Mouse (Mus musculus) urinary bladder, postnatal 36 days (tissue): ENCODE results near the gene Snx30.

ENCODE experiments used
- DNase-seq, 2 experiments: peaks; one replicate each; pipeline ENCODE4 v3.0.0; 2022; ENCODE audit warnings: low spot score in 2 of 2, mixed read lengths in 1 of 2

Snx30 gene

DNA sequence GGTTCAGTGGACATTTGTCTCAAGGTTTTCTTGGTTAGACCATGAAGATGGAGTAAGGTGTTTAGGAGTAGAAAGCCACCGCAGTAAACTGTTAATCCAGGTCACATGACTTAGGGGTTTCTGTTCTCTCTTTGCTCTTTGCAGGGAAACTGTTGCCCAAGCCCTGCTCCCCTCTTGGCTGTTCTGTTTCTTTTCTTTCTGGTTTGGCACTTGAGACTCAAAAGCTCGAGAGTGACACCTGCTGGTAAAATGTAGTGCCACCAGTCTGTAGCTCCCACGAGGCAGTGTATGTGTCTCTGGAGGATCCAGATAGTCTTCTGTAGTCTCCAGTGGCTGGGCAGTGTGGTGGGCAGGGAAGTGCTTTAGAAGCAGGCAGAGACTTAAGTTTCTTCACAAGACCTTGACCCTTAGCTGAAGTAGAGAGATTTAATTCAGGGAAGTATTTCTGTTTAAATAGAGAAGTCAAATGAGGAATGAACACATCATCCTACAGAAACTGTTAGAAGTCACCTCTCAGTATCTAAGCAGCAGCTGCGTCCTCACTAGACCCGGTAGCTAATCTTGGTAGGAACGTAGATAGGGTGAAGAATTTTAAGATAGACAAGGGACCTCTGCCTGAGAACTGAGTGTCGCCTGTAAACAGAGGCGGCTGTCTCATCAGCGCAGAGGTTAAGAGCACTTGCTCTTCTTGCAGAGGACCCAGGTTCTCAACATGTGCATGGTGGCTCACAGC lies 65.4 kb downstream of the Snx30 start:
- peak; percentile 73 to 75 for DNase-seq

- no peak for DNase-seq
These were observed 67.6 kb downstream of the Snx30 start for GRCm38 (mm10) chr4:59873240-59873639.

GRCm38 (mm10) chr4:59873830-59874229 lies 68.2 kb downstream of the Snx30 start:
- no peak for DNase-seq

GRCm38 (mm10) chr4:59876570-59876969 lies 70.9 kb downstream of the Snx30 start:
- DNase-seq, result no peak

DNA sequence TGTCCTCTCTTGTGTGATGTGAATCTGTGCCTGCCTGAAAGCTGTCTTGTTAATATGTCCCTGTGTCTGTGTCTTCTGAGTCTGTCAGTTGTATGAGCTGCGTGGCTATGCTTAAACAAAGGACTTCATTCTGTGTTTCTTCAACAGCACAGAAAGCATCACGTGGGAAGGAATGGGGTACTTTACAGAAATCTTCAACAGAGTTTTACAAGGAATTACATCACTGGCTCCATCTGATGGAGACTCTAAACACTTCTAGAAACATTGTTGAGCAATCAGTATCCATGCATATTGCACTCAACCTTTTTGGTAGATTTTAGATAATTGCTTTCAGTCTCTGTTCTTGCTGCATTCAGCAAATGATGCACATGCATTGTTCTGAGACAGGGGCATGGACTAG lies 71.4 kb downstream of the Snx30 start:
- DNase-seq, result no peak

- no peak for DNase-seq
These were observed 73.0 kb downstream of the Snx30 start for GRCm38 (mm10) chr4:59878595-59878994.

DNA sequence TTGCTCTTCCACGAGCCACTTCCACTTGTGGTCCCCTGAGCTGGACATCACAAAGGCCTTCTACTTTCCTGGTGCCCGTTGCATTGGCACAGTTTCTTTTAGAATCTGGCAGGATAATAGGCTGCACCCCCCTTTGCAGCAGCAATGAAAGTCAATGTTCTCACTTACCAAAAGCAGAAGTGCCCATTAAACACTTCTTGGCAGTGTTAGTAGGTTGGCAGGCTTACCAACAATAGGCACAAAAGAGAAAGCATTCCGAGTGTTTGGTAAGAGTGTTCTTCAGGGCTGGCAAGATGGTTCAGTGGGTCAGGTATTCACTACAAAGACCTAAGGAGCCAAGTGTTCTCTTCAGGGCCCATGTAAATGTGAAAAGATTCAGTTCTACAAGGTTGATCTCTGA lies 73.8 kb downstream of the Snx30 start:
- no peak for DNase-seq

DNA sequence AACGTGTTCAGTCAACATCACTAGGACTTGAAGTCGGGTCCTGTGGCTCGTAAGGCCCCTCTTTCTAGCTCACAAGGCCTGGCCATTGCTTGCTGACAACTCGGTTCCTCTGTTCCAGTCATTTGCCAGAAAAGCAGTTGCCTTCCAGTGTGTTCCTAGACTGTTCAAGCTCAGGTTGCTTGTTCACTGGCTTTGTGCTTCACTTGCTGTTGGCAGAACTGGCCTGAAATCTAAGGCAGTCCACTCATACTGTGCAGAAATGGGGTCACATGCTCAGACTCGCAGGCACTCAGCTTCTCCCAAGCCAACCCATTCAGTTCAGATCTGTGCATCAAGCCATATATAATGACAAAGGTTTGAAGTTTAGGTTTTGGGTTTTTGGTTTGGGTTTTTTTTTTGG lies 75.1 kb downstream of the Snx30 start:
- DNase-seq, result no peak

- DNase-seq, result no peak
These were observed 75.6 kb downstream of the Snx30 start for GRCm38 (mm10) chr4:59881210-59881609.

GRCm38 (mm10) chr4:59884136-59884696 lies 78.6 kb downstream of the Snx30 start:
- no peak for DNase-seq

DNA sequence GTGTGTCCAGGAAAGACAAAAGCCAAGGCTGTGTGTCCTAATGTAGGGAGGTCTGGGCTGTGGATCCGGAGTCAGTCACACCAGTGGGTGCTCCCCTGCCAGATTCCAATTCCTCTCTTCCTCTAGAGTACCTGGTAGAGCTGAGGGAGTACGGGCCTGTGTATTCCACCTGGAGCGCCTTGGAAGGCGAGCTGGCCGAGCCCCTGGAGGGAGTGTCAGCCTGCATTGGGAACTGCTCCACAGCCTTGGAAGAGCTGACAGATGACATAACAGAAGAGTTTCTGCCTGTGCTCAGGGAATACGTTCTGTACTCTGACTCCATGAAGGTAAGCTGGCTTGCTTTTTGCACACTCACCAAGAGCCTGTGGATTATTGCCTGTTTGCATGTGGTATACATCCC lies 80.6 kb downstream of the Snx30 start:
- no peak for DNase-seq

DNA sequence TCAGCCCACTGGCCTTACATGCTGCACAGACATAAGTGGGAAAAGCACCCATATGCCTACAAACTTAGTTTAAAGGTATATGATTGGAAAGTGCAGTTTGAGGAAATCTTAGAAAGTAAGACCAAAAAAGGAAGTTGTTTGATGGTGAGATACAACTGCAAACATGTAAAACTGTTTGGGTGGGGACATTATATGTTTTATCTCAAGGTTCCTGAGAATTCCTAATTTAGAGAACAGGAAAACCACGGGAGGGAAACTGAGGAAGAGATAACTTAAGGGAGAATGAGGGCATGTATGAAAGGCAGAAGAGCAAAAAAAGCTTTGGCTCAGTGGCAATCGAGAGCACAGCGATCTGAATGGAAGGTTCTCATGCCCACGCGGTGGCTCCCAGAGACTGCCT lies 81.4 kb downstream of the Snx30 start:
- DNase-seq, result no peak

DNA sequence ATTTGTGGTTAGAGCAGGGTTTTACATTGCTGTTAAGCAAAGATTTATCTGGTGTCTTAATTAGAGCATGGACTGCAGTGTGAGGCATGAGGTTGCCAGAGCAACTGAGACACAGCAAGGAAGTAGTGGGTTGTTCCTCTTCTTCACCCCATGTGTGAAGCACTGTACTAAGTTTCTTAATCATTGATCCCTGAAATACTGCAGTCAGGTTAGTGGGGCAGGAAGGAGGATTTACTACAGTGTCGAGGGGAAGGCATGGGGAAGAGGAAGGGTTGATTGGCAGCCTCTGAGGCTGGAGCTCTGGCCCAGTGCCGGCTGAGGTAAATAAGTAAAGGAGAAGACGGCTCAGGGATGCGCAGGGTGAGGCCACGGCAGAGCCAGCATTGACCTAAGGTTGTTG lies 82.4 kb downstream of the Snx30 start:
- no peak for DNase-seq

- DNase-seq, result no peak
These were observed 84.5 kb downstream of the Snx30 start for GRCm38 (mm10) chr4:59890086-59890600.

- DNase-seq, result no peak
These were observed 86.2 kb downstream of the Snx30 start for GRCm38 (mm10) chr4:59891723-59892416.

DNA sequence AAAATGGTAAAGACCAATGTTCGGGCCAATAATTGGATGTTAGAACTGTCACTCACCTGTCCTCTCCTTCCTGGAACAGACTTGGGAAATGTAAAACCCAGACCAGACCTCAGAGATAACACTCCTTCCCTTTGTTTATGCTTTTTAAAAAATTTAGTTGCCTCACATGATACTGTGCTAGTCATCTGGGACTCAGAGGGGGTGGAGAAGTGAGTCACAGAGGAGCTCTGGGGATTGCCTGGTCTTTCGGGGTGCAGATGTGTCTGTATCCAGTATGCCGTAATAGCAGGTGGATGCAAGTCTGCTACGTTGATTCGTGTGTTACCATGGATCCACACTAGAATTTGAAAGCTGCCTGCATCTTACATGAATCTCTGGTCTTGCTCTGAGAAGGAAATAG lies 87.1 kb downstream of the Snx30 start:
- DNase-seq, result no peak

- DNase-seq, result no peak
These were observed 88.8 kb downstream of the Snx30 start for GRCm38 (mm10) chr4:59894415-59894814.

DNA sequence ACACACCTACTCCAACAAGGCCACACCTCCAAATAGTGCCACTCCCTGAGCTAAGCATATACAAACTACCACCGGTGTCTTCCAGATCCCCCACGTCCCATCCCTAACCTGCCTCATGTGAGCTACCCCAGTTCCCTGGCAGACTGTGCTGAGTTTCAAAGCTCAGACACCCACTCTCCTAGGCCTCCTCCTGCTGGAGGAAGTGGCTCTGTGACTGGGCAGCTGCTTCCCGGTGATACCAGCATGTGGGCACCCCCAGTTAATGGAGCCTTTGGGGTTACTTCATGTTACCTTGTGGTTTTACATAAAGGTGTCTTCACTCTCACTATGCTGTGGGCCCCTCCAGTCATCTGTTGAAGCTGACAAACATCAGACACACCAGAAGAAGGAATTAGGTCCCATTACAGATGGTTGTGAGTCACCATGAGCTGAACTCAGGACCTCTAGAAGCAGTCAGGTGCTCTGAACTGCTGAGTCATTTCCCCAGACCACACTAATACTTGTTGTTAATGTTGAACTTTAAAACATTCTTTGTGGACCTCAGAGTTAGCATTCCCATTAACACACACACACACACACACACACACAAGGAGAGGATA lies 89.4 kb downstream of the Snx30 start:
- DNase-seq, result no peak

DNA sequence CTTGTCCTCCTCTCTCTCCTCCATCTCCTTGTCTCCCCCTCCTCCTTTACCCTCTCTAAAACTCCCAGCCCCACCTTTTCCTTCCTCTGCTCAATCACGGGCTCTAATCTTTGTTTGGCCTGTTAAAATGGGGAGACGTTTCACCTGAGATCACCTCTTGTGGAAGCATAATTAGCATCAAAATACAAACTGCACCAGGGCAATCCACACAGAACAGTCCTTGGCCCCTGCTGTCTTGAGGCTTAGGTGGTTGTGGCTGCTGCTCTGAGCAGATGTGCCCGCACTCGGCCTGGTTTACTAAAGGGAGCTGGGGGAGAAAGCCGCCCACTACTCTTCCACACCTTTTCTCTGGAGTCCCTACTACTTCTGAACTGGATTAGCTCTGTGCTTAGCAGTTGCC lies 90.4 kb downstream of the Snx30 start:
- DNase-seq, result no peak

- no peak for DNase-seq
These were observed 92.3 kb downstream of the Snx30 start for GRCm38 (mm10) chr4:59897814-59898520.

DNA sequence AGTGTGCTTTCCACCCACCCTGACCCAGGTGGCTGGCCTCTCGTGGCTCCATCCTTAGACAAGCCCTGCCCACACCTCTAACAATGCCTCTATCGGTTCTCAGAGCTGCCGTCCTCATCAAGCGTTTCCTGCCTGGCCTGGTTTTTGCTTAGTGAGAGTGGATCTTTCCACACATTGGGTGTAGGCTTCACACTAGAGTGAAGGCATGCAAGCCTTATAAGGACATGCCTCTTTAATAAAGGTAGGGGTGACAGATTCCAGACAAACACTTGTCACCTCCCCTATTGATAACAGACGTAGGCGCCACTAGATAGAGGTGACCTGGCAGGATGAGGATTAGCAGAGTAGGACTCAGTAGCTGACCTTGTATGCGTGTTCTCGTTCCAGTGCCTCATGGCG lies 92.9 kb downstream of the Snx30 start:
- no peak for DNase-seq

DNA sequence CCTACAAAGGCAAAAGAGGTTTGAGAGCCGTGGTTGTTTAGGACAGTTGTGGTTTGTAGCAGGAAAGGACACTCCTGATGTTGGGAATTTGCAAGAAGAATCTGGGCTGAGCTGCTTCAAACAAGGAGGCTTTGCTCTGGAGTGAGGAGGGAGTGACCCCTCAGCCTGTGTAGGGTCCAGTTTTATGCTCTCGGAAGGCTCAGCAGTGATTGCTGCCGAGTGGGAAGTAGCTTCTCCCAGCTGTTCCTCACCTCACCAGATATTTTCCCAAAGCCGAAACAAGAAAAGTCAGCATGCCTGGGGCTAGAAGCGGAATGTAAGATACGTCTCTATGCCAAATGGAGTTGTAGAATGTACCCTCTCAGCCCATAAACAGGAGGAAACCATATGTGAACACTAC lies 96.2 kb downstream of the Snx30 start:
- DNase-seq, result no peak
